Mouse (Mus musculus) MEL (cell line): ENCODE data around the gene Lrtm1. TPM values are rescaled to one million over a fixed set of nuclear protein-coding genes. Genes with fewer than 3 reads are reported as not detected.

Experiments
- DNase-seq: peaks from one replicate; pipeline ENCODE4 v3.0.0; 2011; ENCODE audit warnings: low read depth, low spot score
- H3K27ac ChIP-seq: 2 replicates; pipeline ENCODE4 v1.5.1; 2012; ENCODE audit warnings: low read depth, mild to moderate bottlenecking, control low read depth, low read length, moderate library complexity; ENCODE audit not compliant: control insufficient read depth
- H3K27me3 ChIP-seq, 2 experiments: fragments of 150-350 bp in 1 of 2; sonication (generic) in 1 of 2; 2 replicates each; pipeline ENCODE4 v1.6.1; 2012; ENCODE audit warnings: low read length in 2 of 2, mild to moderate bottlenecking in 2 of 2, improper control_type of control experiment in 1 of 2, moderate library complexity in 1 of 2; ENCODE audit not compliant: insufficient read depth in 2 of 2, control insufficient read depth in 1 of 2
- H3K36me3 ChIP-seq, 2 experiments: 2 replicates each; pipeline ENCODE4 v1.6.1; 2012 to 2014; ENCODE audit warnings: low read length in 2 of 2, improper control_type of control experiment in 1 of 2, inconsistent platforms in 1 of 2, mild to moderate bottlenecking in 1 of 2; ENCODE audit not compliant: insufficient read depth in 2 of 2, control insufficient read depth in 1 of 2
- H3K4me1 ChIP-seq, 2 experiments: fragments of 150-350 bp in 1 of 2; sonication (generic) in 1 of 2; 2 replicates each; pipeline ENCODE4 v1.6.1; 2012; ENCODE audit warnings: low read length in 2 of 2, improper control_type of control experiment in 1 of 2, mild to moderate bottlenecking in 1 of 2; ENCODE audit not compliant: insufficient read depth in 2 of 2, control insufficient read depth in 1 of 2
- H3K4me3 ChIP-seq, 2 experiments: fragments of 150-350 bp in 1 of 2; sonication (generic) in 1 of 2; 2 replicates each; pipeline ENCODE4 v1.5.1; 2012; ENCODE audit warnings: low read depth in 2 of 2, low read length in 2 of 2, mild to moderate bottlenecking in 2 of 2, moderate library complexity in 2 of 2, control low read depth in 1 of 2, improper control_type of control experiment in 1 of 2; ENCODE audit not compliant: control insufficient read depth in 1 of 2, insufficient read depth in 1 of 2
- H3K79me2 ChIP-seq: 2 replicates; pipeline ENCODE4 v1.6.1; 2012; ENCODE audit warnings: mild to moderate bottlenecking, low read length, moderate library complexity; ENCODE audit not compliant: control insufficient read depth, poor library complexity, insufficient read depth
- H3K9ac ChIP-seq: 2 replicates; pipeline ENCODE4 v1.6.1; 2012; ENCODE audit warnings: low read depth, mild to moderate bottlenecking, control low read depth, low read length, moderate library complexity; ENCODE audit not compliant: control insufficient read depth, poor library complexity, severe bottlenecking
- H3K9me3 ChIP-seq: fragments of 150-350 bp; sonication (generic); replicated peaks from 2 replicates; pipeline ENCODE4 v1.6.1; 2012; ENCODE audit warnings: mild to moderate bottlenecking, low read length, improper control_type of control experiment, moderate library complexity; ENCODE audit not compliant: insufficient read depth
- BHLHE40 ChIP-seq: IDR thresholded peaks from 2 replicates; pipeline ENCODE4 v1.6.1; 2012; ENCODE audit warnings: low read depth, mild to moderate bottlenecking, inconsistent platforms, low read length, improper control_type of control experiment, borderline replicate concordance
- CHD2 ChIP-seq: IDR thresholded peaks from 2 replicates; pipeline ENCODE4 v1.6.1; 2011; ENCODE audit warnings: low read length, improper control_type of control experiment
- JUND ChIP-seq: IDR thresholded peaks from 2 replicates; pipeline ENCODE4 v1.6.1; 2011; ENCODE audit warnings: low read depth, mild to moderate bottlenecking, improper control_type of control experiment, low read length
- MAX ChIP-seq: IDR thresholded peaks from 2 replicates; pipeline ENCODE4 v1.6.1; 2011; ENCODE audit warnings: low read length, improper control_type of control experiment
- MAZ ChIP-seq: IDR thresholded peaks from 2 replicates; pipeline ENCODE4 v1.6.1; 2012; ENCODE audit warnings: low read depth, mild to moderate bottlenecking, inconsistent platforms, low read length, improper control_type of control experiment
- MYC ChIP-seq: IDR thresholded peaks from 2 replicates; pipeline ENCODE4 v1.6.1; 2011; ENCODE audit warnings: low read depth, mild to moderate bottlenecking, low read length, improper control_type of control experiment, moderate library complexity
- NELFE ChIP-seq: IDR thresholded peaks from 2 replicates; pipeline ENCODE4 v1.6.1; 2011; ENCODE audit warnings: low read depth, low read length, improper control_type of control experiment
- NRF1 ChIP-seq: IDR thresholded peaks from 2 replicates; pipeline ENCODE4 v1.6.1; 2014; ENCODE audit warnings: low read depth, mild to moderate bottlenecking, inconsistent platforms, low read length, improper control_type of control experiment, moderate library complexity; ENCODE audit not compliant: poor library complexity, insufficient read depth, severe bottlenecking
- POLR2A ChIP-seq, 2 experiments: IDR thresholded peaks; 2 replicates each; pipeline ENCODE4 v1.6.1; 2011 to 2012; ENCODE audit warnings: low read length in 2 of 2, mild to moderate bottlenecking in 2 of 2, control low read depth in 1 of 2, improper control_type of control experiment in 1 of 2, low read depth in 1 of 2, moderate library complexity in 1 of 2; ENCODE audit not compliant: control insufficient read depth in 1 of 2, insufficient read depth in 1 of 2, poor library complexity in 1 of 2
- SIN3A ChIP-seq: IDR thresholded peaks from 2 replicates; pipeline ENCODE4 v1.6.1; 2012; ENCODE audit warnings: low read length, improper control_type of control experiment, inconsistent platforms
- SMC3 ChIP-seq: IDR thresholded peaks from 2 replicates; pipeline ENCODE4 v1.6.1; 2011; ENCODE audit warnings: low read depth, low read length, improper control_type of control experiment
- UBTF ChIP-seq: IDR thresholded peaks from 2 replicates; pipeline ENCODE4 v1.6.1; 2012; ENCODE audit warnings: low read depth, mild to moderate bottlenecking, inconsistent platforms, low read length, improper control_type of control experiment, moderate library complexity, borderline replicate concordance; ENCODE audit not compliant: insufficient read depth
- USF1 ChIP-seq: IDR thresholded peaks from 2 replicates; pipeline ENCODE4 v1.6.1; 2014; ENCODE audit warnings: low read depth, mild to moderate bottlenecking, inconsistent platforms, low read length, improper control_type of control experiment, moderate library complexity
- ZC3H11A ChIP-seq: IDR thresholded peaks from 2 replicates; pipeline ENCODE4 v1.6.1; 2012; ENCODE audit warnings: low read depth, mild to moderate bottlenecking, inconsistent platforms, low read length, improper control_type of control experiment
- ZNF384 ChIP-seq: IDR thresholded peaks from 2 replicates; pipeline ENCODE4 v1.6.1; 2012; ENCODE audit warnings: low read depth, mild to moderate bottlenecking, inconsistent platforms, low read length, improper control_type of control experiment
- polyA plus RNA-seq, 2 experiments: library from polyadenylated mRNA; stranded (reverse) in 1 of 2; unstranded in 1 of 2; fragments of >175 nt in 1 of 2; fragments of >200 nt in 1 of 2; gene quantifications; 2 replicates each; pipeline versions ENCODE4 v1.2.1 to v1.2.4; 2012; ENCODE audit warnings: low replicate concordance in 2 of 2, low read depth in 1 of 2; ENCODE audit not compliant: insufficient read length in 2 of 2, insufficient read depth in 1 of 2, missing spikeins in 1 of 2
- total RNA-seq: library from RNA; depleted of rRNA; stranded (reverse); fragments of 300-350 nt; gene quantifications from 2 replicates; pipeline ENCODE4 v1.2.3, GENCODE M21; 2012

The Lrtm1 gene
- total and polyA plus RNA-seq, 3 experiments = not detected

DNA sequence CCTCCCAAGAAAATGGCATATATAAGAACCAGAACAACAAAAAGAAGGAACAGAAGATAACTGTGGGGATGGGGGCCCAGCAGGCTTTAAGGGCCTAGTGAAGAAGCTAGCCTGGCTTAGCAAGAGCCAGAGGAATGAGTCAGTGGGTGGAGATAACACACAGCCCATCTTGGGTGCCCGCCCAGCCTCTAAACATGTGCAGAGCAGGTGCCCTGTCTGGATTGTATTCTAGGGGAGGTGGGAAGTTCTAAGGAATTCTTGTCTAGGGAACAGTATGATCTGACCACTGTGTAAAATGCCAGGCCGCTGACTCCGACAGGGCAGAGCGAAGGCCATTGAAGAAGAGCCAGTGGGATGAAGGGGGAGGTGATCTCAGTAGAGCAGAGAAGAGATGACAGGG is 5.2 kb downstream of the Lrtm1 start:
- Histone ChIP-seq H3K27me3 (no peaks in the 10 kb centered on the region), H3K4me3 (no peak overlapping the region), H3K27ac (no peak overlapping the region), H3K9me3 (no peaks in the 10 kb centered on the region), H3K36me3 (no peaks in the 10 kb centered on the region), H3K79me2 (no peaks in the 10 kb centered on the region), H3K4me1 (no peaks in the 10 kb centered on the region), H3K9ac (no peak overlapping the region)
- DNase-seq = no peak
- no peak for TF ChIP-seq ZNF384

DNA sequence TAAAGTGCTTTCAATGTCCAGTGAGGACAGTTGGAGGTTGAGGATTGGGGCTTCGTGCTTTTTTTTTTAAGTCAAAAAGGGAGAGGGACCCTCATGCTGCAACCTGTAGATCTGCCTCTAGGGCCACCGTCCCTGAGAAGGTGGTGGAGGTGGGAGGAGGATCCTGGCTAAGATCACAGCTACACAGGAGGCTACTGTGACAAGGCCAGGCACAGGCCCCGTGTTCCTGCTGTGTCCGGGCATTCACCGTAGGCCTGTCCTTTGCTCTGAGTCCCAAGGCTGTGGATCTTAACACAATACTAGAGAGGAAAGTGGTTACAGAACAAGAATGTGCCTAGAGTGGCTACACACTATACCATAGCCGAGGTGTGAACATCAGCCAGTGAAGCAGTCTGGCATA is 7.3 kb downstream of the Lrtm1 start:
- H3K9me3 ChIP-seq = no peaks in the 10 kb centered on the region
- no peaks in the 10 kb centered on the region for H3K36me3 ChIP-seq
- H3K79me2 ChIP-seq = no peaks in the 10 kb centered on the region
- TF ChIP-seq MAZ = no peak
- TF ChIP-seq USF1 = no peak
- H3K27ac ChIP-seq = no peak overlapping the region
- no peak for DNase-seq
- no peak overlapping the region for H3K9ac ChIP-seq
- H3K4me3 ChIP-seq = no peak overlapping the region
- no peaks in the 10 kb centered on the region for H3K4me1 ChIP-seq
- H3K27me3 ChIP-seq = no peaks in the 10 kb centered on the region

DNA sequence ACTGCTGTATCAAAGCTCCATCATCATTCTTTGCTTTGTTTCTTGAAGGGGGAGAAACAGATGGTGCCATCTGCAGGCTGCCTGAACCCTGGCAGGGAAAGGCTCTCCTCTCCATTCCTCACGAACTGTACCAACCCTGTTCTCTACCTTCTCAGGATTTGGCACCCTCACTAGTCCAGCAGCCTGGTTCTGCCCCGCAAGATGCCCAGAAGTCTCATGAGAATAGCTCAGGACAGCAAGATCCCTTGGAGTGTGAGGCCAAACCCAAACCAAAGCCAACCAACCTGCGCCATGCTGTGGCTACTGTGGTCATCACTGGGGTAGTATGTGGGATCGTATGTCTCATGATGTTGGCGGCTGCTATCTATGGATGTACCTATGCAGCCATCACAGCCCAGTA is 9.3 kb downstream of the Lrtm1 start:
- no peak for DNase-seq
- no peak overlapping the region for H3K27ac ChIP-seq
- H3K4me1 ChIP-seq = no peaks in the 10 kb centered on the region
- H3K27me3 ChIP-seq = no peaks in the 10 kb centered on the region
- H3K9ac ChIP-seq = no peak overlapping the region
- no peaks in the 10 kb centered on the region for H3K36me3 ChIP-seq
- H3K4me3 ChIP-seq = no peak overlapping the region
- H3K79me2 ChIP-seq = no peaks in the 10 kb centered on the region
- TF ChIP-seq NRF1 (no peak), NELFE (no peak)
- H3K9me3 ChIP-seq = no peaks in the 10 kb centered on the region

GRCm38 (mm10) chr14:29028391-29029106 is 10.5 kb downstream of the Lrtm1 start:
- H3K4me1 ChIP-seq = no peaks in the 10 kb centered on the region
- H3K9me3 ChIP-seq = no peaks in the 10 kb centered on the region
- no peaks in the 10 kb centered on the region for H3K36me3 ChIP-seq
- H3K4me3 ChIP-seq = no peak overlapping the region
- H3K79me2 ChIP-seq = no peaks in the 10 kb centered on the region
- no peak overlapping the region for H3K9ac ChIP-seq
- no peaks in the 10 kb centered on the region for H3K27me3 ChIP-seq
- no peak overlapping the region for H3K27ac ChIP-seq
- TF ChIP-seq MYC = no peak
- no peak for TF ChIP-seq CHD2
- no peak for TF ChIP-seq SIN3A
- no peak for TF ChIP-seq USF1
- no peak for TF ChIP-seq MAX
- no peak for TF ChIP-seq BHLHE40
- TF ChIP-seq POLR2A (IDR thresholded peaks at IDR 0.05; ENCODE audit: control insufficient read depth in 1 of 2, insufficient read depth in 1 of 2, low read depth in 1 of 2, low read length in 2 of 2, poor library complexity in 1 of 2) = no peak
- no peak for TF ChIP-seq ZC3H11A
- no peak for TF ChIP-seq JUND
- no peak for TF ChIP-seq UBTF
- TF ChIP-seq SMC3 = no peak
- DNase-seq = no peak
